ENCODE assay signal across 18 mouse cellular contexts in the genomic region with DNA sequence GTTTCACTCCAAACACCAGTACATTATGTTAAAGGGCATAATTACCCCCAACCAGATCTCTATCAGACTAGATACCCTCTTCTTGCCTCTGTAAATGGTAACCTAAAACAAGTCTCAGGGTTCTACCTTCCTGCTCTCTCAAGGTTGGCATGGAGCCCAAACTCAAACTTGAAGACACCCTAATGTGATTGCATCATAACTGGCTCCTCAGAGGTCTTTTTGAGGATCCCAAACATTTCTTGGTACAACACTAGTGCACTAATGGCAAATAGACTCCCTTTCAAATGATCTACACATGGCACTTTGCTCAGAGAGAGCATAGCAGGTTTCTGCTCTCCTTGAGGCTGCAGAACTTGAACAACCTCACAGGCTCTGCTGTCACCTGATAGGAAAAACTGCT. TPM values are rescaled to one million over a fixed set of nuclear protein-coding genes. Genes with fewer than 3 reads are reported as not detected.
DNase-seq lines count a peak whose midpoint lies in the region; TF ChIP-seq lines count a peak whose summit lies in the region.
"Had no signal": no experiment of that assay in that cellular context is flagged by ENCODE, and none has a peak within 500 bp of the region (broad histone marks: within the 10 kb centered on the region; RNA-seq: fewer than 3 reads in every experiment).

No protein-coding gene starts in this region.

- H3K36me3 ChIP-seq in spleen, adult 2 months (ENCODE audit: control insufficient read depth, insufficient read depth, low read length): no peaks in the 10 kb centered on the region
- H3K36me3 ChIP-seq: embryonic facial prominence, embryonic 12.5 days; forebrain, embryonic 12.5 days; heart, embryonic 13.5 days; hindbrain, embryonic 15.5 days had no signal

- no peaks in the 10 kb centered on the region for H3K27me3 ChIP-seq in spleen, adult 2 months (ENCODE audit: control insufficient read depth, insufficient read depth, low read length)
- H3K27me3 ChIP-seq: embryonic facial prominence, embryonic 12.5 days; forebrain, embryonic 12.5 days; heart, embryonic 13.5 days; hindbrain, embryonic 15.5 days had no signal

- H3K4me1 ChIP-seq in spleen, adult 2 months (ENCODE audit: control insufficient read depth, insufficient read depth, insufficient read length): peaks cover 11% of the 10 kb centered on the region; the same call in 1 of the 2 replicates
- H3K4me1 ChIP-seq: embryonic facial prominence, embryonic 12.5 days; forebrain, embryonic 12.5 days; hindbrain, embryonic 15.5 days had no signal

- peak overlapping the region; percentile 1; the same call in 1 of the 2 replicates for H3K27ac ChIP-seq in spleen, adult 2 months (ENCODE audit: insufficient read depth, low read length)
- H3K27ac ChIP-seq: embryonic facial prominence, embryonic 12.5 days; forebrain, embryonic 12.5 days; heart, embryonic 13.5 days; hindbrain, embryonic 15.5 days had no signal

- DNase-seq in cerebellum, postnatal 10 days: peak; percentile 9 to 21
- DNase-seq in cerebellum, postnatal 36 days: no peak
- DNase-seq in spleen, adult 2 months (ENCODE audit: low read depth in 1 of 2, low spot score in 2 of 2): no peak
- no peak for DNase-seq in spleen, postnatal 36 days (ENCODE audit: low spot score in 2 of 2)
- DNase-seq in NIH3T3 (ENCODE audit: low read depth): peak; percentile 16
- DNase-seq in naive thymus-derived CD4-positive, alpha-beta T cell, adult 2 months (ENCODE audit: low read depth): peak; percentile 60
- DNase-seq in thymus, postnatal 14 days: no peak
- no peak for DNase-seq in kidney, postnatal 10 days
- DNase-seq: adrenal gland, adult 8-10 months; adrenal gland, postnatal 36 days; cerebellum, adult 2 months; gastrocnemius, postnatal 10 days; heart, postnatal 36 days had no signal

- H3K4me3 ChIP-seq in spleen, adult 2 months (ENCODE audit: extremely low read depth, insufficient read depth, insufficient read length): no peak overlapping the region
- H3K4me3 ChIP-seq: embryonic facial prominence, embryonic 12.5 days; forebrain, embryonic 12.5 days; heart, embryonic 13.5 days; hindbrain, embryonic 15.5 days had no signal

- TF ChIP-seq POLR2A in spleen, adult 2 months (IDR thresholded peaks at IDR 0.05; ENCODE audit: low read depth, low read length): no peak

- no peak for TF ChIP-seq CTCF in spleen, adult 2 months (IDR thresholded peaks at IDR 0.05; ENCODE audit: extremely low read depth, insufficient read depth, insufficient read length, insufficient replicate concordance)

RNA-seq across cellular contexts. Expression of gene Ifit1bl1, which starts 4.9 kb away (rescaled TPM):
- polyA plus RNA-seq in spleen, adult 2 months (2012; rRNA removed): 1.9 and 2.2 TPM in 2 replicates

RNA-seq across cellular contexts. Expression of gene Ifit3b, which starts 11.0 kb away (rescaled TPM):
- 0.68 and 0.70 TPM in 2 replicates for polyA plus RNA-seq in spleen, adult 2 months (2012; rRNA removed)
- polyA plus RNA-seq: hindbrain, embryonic 11.5 days had no signal

RNA-seq across cellular contexts. Expression of gene Ifit3, which starts 13.5 kb away (rescaled TPM):
- 2.8 and 3.3 TPM in 2 replicates for polyA plus RNA-seq in spleen, adult 2 months (2012; rRNA removed)

RNA-seq across cellular contexts. Expression of gene Ifit1bl2, which starts 43.7 kb away (rescaled TPM):
- polyA plus RNA-seq in spleen, adult 2 months (2012; rRNA removed): 0.05 and 0.11 TPM in 2 replicates
- polyA plus RNA-seq: forebrain, embryonic 12.5 days had no signal

RNA-seq across cellular contexts. Expression of gene Ifit1, which starts 43.9 kb away (rescaled TPM):
- polyA plus RNA-seq in spleen, adult 2 months (2012; rRNA removed): 2.0 and 2.4 TPM in 2 replicates

Comparison
In these comparisons a context has a peak if more than half of its experiments do, and no peak if none do; other contexts are left out.
1. DNase-seq: peak in cerebellum, postnatal 10 days (2 of 2), NIH3T3 (single experiment) and naive thymus-derived CD4-positive, alpha-beta T cell, adult 2 months (single experiment); none in cerebellum, postnatal 36 days (0 of 2), spleen, adult 2 months (0 of 2), spleen, postnatal 36 days (0 of 2), thymus, postnatal 14 days (single experiment) and kidney, postnatal 10 days (single experiment).